Mouse (Mus musculus): ENCODE measurements at regions not wholly inside any gene's neighbourhood (a gene's known extent, or its start where the extent isn't known, plus 50 kb on each side); places are given as distances from the start of the nearest gene placed in this dataset.

- DNase-seq, result no peak
Measured at GRCm38 (mm10) chr8:92518031-92518430, 156.1 kb upstream of the Irx6 start.

GRCm38 (mm10) chr8:92518486-92518885, 155.6 kb upstream of the Irx6 start:
- intact Hi-C loops (cut with DNase I), result no loop called here
- DNase-seq, result no peak

More at GRCm38 (mm10) chr8:92518031-92518430, 156.1 kb upstream of the Irx6 start:
- intact Hi-C loops (cut with DNase I), result no loop called here

GRCm38 (mm10) chr8:92522519-92522918, 151.6 kb upstream of the Irx6 start:
- intact Hi-C loops (cut with DNase I), result no loop called here

GRCm38 (mm10) chr8:92529756-92530155, 144.3 kb upstream of the Irx6 start:
- DNase-seq, result no peak
- intact Hi-C loops (cut with DNase I), result no loop called here

More at GRCm38 (mm10) chr8:92522519-92522918, 151.6 kb upstream of the Irx6 start:
- no peak for DNase-seq

GRCm38 (mm10) chr8:92540636-92541035, 133.5 kb upstream of the Irx6 start:
- intact Hi-C loops (cut with DNase I), result no loop called here

GRCm38 (mm10) chr8:92545347-92546059, 128.6 kb upstream of the Irx6 start:
- intact Hi-C loops (cut with DNase I), result no loop called here
- DNase-seq, result no peak

More at GRCm38 (mm10) chr8:92540636-92541035, 133.5 kb upstream of the Irx6 start:
- DNase-seq, result no peak

- no peak for DNase-seq
- intact Hi-C loops (cut with DNase I), result no loop called here
Measured at GRCm38 (mm10) chr8:92555140-92555539, 118.9 kb upstream of the Irx6 start.

- intact Hi-C loops (cut with DNase I), result no loop called here
- no peak for DNase-seq
Measured at GRCm38 (mm10) chr8:92555631-92556030, 118.5 kb upstream of the Irx6 start.

GRCm38 (mm10) chr8:92562471-92562870, 111.6 kb upstream of the Irx6 start:
- no peak for DNase-seq
- intact Hi-C loops (cut with DNase I), result no loop called here

GRCm38 (mm10) chr8:92562962-92563361, 111.1 kb upstream of the Irx6 start:
- intact Hi-C loops (cut with DNase I), result no loop called here
- no peak for DNase-seq

- intact Hi-C loops (cut with DNase I), result no loop called here
- no peak for DNase-seq
Measured at GRCm38 (mm10) chr8:92569650-92570049, 104.4 kb upstream of the Irx6 start.

GRCm38 (mm10) chr8:92579446-92579845, 94.6 kb upstream of the Irx6 start:
- intact Hi-C loops (cut with DNase I), result no loop called here
- no peak for DNase-seq

- no peak for DNase-seq
- intact Hi-C loops (cut with DNase I), result no loop called here
Measured at GRCm38 (mm10) chr8:92581051-92581450, 93.0 kb upstream of the Irx6 start.

- DNase-seq, result no peak
- intact Hi-C loops (cut with DNase I), result no loop called here
Measured at GRCm38 (mm10) chr8:92600766-92601165, 73.3 kb upstream of the Irx6 start.

GRCm38 (mm10) chr8:92602973-92603372, 71.1 kb upstream of the Irx6 start:
- intact Hi-C loops (cut with DNase I), result no loop called here
- no peak for DNase-seq

GRCm38 (mm10) chr8:92605631-92606030, 68.5 kb upstream of the Irx6 start:
- no peak for DNase-seq
- intact Hi-C loops (cut with DNase I), result no loop called here

GRCm38 (mm10) chr8:92607604-92608003, 66.5 kb upstream of the Irx6 start:
- intact Hi-C loops (cut with DNase I), result no loop called here

GRCm38 (mm10) chr8:92609908-92610307, 64.2 kb upstream of the Irx6 start:
- intact Hi-C loops (cut with DNase I), result loop anchor here (10.0 kb wide), 1 partner anchor 245 kb away; no protein-coding TSS in a partner anchor
- no peak for DNase-seq

More at GRCm38 (mm10) chr8:92607604-92608003, 66.5 kb upstream of the Irx6 start:
- no peak for DNase-seq

- intact Hi-C loops (cut with DNase I), result loop anchor here (10.0 kb wide), 1 partner anchor 246 kb away; no protein-coding TSS in a partner anchor
- no peak for DNase-seq
Measured at GRCm38 (mm10) chr8:92610487-92611059, 63.5 kb upstream of the Irx6 start.

- DNase-seq, result no peak
- intact Hi-C loops (cut with DNase I), result loop anchor here (10.0 kb wide), 1 partner anchor 249 kb away; no protein-coding TSS in a partner anchor
Measured at GRCm38 (mm10) chr8:92613486-92613885, 60.6 kb upstream of the Irx6 start.

GRCm38 (mm10) chr8:92616341-92617115, 57.6 kb upstream of the Irx6 start:
- no peak for DNase-seq
- intact Hi-C loops (cut with DNase I), result loop anchor here (10.0 kb wide), 1 partner anchor 252 kb away; no protein-coding TSS in a partner anchor
